Mouse (Mus musculus): ENCODE data around the gene Wdr91.

DNA sequence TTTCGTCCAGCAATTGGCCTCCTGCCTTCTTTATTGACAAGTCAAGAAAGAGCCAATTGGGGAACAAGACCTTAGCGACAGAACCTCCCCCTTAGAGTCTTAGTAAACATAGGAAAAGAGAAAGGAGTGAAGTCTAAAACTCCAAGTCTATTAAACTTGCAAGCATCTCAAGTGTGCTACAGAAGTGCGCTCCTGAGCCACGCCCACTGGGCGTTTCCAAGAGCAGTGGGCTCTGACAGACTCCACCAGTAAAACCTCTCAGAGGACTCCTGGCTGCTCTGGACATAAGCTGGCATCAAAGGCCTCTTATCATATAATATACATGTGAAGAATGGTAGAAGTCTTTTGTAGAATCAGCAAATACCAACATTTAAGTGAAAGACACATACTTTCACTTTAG is 7.2 kb downstream of the Wdr91 start:
- TF ChIP-seq CTCF (IDR thresholded peaks at IDR 0.05; ENCODE audit: extremely low read depth, insufficient read length, insufficient replicate concordance, low read depth, low read length) (no peak), POLR2A (IDR thresholded peaks at IDR 0.05; ENCODE audit: low read depth, low read length) (no peak)
